Mouse (Mus musculus) skeletal muscle tissue, adult 2 months (tissue): ENCODE results near the gene Wdr74.
"Not testable (repeated sequence)": the region's sequence is repeated elsewhere in the genome, so short reads cannot be mapped to it uniquely, and the experiment has no call there.

ENCODE experiments used
- DNase-seq: peaks from one replicate; pipeline ENCODE4 v3.0.0-alpha.2; 2012; ENCODE audit warnings: low read depth, low spot score

Gene Wdr74

DNA sequence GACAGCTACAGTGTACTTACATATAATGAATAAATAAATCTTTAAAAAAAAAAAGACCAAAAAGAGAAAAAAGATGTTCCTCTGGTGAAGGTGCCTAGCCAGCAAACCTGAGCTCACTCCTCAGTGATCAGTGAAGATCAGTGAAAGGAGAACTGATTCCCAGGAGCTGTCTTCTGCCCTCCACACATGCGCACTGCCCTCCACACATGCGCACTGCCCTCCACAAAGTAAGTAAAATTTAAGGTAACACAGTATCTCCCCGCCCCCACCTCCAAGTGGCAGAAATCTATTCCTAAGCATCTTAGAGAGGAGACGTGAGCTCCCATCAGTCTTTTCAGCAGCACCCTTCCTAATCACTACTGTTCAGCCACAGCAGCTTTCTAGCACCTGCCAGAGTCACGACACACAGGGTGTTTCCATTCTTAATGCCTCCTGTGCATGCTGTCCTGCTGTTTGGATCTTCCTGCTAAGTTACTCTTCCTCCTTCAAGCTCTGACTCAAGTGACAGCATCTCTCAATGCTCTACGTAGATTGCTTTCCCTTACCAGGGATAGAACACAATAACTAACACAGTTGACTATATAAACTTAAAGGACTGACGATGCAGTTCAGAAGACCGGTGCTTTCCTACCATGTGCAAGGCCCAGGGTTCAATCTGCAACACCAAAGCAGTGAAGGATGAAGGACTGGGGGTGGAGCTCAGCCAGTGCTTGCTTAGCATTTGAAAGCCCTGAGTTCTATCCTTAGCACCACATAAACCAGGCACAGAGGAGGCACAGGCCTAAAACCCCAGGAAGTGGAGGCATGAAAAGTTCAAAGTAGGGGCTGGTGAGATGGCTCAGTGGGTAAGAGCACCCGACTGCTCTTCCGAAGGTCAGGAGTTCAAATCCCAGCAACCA is 19.5 kb upstream of the Wdr74 start:
- no peak for DNase-seq

DNA sequence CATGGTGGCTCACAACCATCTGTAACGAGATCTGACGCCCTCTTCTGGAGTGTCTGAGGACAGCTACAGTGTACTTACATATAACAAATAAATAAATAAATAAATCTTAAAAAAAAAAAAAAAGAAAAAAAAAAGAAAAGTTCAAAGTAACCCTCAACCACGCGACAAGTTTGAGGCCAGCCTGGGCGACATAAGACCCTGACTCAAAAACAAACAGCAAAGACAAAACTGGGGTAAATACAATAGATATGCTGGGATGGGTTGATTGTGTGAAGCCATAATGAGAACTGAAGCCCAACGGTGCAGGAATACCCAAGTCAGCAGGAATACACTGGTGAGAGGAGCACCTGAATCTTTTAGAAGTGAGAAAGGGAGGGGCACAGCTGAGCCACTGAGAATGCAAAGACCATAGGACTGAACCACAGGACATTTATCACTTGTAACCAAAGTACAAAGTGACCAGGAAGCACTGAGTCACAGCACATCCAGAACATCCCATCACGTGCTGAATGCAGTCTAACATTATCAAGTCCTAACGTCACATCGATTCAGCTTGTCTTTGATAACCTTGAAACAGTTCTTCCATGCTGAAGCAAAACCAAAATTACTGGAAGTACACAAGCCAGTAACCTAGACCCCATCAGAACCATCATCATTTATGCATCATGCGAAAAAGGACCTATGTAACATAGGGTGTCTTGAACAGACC is 18.7 kb upstream of the Wdr74 start:
- no peak for DNase-seq

DNA sequence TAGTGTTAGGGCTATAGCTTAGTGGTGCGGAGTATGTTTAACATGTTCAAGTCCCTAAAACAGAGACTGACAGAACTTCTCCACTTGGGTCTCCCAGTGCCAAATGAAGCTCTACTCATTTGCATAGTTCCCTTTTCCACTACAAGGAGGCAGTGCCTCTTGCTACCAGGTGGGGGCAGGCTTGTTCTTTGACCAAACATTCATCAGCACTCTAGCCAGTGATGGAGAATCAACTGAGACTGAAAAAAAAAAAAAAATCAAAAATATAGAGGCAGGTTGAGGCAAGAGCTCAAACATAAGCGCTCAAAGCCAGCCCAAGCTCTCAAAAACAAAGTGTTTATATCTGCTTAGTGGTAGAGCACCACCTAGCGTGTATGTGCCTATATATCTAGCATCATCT is 17.3 kb upstream of the Wdr74 start:
- DNase-seq = peak; percentile 43

DNA sequence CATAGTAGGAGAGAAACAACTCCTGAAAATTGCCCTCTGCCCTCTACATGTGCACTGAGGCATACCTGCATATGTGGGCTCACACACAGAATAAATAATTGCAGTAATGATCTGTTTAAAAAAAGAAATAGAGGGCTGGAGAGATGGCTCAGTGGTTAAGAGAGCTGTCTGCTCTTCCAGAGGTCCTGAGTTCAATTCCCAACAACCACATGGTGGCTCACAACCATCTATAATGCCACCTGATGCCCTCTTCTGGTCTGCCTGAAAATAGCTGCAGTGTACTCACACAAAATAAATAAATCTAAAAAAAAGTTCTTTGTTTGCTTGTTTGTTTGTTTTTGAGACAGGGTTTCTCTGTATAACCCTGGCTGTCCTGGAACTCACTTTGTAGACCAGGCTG is 16.6 kb upstream of the Wdr74 start:
- DNase-seq = not testable (repeated sequence)

DNA sequence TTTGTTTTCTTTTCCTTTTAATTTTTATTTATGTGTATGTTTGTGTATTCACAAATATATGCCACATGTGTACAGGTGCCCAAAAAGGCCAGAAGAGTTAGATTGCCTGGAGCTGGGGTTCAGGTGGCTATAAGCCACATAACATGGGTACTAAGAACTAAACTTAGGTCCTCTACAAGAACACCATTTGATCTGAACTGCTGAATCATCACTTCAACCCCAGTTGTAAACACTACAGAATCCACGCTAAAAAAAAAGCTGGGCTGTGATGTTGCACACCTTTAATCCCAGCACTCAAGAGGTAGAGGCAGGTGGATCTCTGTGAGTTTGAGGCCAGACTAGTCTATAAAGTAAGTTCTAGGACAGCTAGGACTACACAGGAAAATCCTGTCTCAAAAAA is 14.2 kb upstream of the Wdr74 start:
- no peak for DNase-seq

DNA sequence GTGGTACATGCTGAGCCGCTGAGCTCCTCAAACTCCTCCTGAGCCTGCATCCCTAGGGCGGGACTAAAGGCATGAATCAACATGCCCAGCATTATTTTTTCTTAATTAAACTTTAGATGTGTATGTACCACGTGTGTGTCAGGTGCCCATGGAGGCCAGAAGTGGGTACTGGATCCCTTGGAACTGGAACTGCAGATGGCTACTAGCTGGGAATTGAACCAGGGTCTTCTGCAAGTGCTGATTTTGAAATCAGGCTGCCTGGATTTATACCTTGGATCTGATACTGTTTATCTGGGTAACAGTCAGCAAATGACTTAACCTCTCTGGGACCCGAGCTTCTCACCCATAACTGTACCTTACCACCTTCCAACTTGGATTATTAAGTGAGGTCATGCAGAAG is 13.6 kb upstream of the Wdr74 start:
- DNase-seq = no peak

DNA sequence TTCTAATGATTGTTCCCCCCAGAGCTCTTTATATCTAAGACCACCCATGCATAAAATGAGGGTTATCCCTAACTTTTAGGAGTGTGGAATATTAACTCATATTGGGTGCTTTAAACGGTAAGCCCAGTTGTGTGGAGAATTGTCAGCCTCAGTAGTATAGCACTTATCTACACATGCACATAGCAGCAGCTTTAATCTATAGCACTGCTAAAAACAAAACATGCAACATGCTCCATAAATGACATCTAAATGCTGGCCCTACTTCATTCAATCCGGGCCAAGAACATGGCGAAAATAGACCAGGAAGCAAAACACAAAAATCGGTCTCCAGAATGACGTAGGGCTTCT is 13.1 kb upstream of the Wdr74 start:
- no peak for DNase-seq

DNA sequence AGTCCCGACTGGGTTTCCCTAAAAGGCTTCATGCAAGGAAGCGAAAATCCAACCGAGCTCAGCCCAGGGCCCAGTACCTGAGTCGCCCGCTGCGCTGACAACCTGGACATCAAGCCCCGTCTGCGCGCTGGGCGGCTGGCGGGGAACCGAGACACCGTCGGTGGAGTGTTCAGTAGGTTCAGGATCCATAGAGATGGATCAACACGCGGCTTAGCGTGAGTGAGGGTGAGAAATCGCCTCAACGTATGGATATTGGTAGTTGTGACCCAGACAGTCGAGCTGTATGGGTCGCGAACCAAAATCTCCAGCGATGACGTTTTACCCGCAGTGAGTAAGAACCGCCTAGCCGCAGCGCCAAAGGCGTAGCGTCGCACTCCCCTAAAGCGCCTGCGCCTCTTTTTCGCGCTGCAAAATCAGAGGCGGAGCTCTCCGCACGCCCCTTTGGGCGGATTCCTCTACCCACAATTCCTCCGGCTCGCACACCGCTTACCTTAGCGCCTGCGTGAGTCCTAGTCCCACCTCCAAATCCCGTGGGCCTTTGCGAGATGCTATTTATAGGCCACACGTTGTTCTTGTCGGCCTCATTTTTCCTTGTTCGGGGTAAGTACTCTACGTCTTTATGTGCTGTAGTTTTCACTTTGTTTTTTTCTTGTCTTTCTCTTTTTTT is 12.6 kb upstream of the Wdr74 start, which contains the start of gene Slc3a2:
Gene Slc3a2 (minus strand): TSS at position 463 of the 667 bp plus-strand sequence.
- DNase-seq = peak; percentile 98

DNA sequence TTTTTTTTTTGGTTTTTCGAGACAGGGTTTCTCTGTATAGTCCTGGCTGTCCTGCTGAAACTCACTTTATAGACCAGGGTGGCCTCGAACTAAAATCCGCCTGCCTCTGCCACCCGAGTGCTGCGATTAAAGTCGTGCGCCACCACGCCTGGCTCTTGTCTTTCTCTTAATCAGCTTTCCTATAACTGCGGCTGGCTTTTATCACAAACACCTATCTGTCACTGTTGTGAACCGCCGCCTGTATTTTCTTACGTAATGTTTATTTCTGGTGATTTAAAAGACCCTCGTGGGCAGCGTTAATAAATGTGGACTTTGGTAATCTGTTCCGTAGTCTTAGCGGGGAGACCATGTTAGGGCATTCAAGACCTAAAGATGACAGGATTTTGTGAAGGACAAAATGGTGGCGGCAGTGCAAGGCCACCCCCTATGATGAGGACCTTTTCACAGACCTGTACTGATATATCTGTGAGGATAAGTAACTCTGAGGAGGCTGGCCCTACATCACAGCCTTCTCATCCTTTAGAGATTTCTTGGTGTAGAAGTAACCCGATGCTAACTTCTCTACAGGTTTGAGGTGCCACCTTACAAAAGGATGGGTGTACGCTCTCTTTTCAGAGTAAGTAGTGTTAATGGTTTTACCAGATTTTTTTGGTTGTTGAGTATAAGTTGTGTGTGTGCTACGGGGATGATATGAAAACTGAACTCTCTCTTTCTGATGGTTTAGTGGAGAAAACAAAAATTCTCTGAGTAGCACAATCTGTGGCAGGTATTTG is 11.9 kb upstream of the Wdr74 start:
- no peak for DNase-seq

DNA sequence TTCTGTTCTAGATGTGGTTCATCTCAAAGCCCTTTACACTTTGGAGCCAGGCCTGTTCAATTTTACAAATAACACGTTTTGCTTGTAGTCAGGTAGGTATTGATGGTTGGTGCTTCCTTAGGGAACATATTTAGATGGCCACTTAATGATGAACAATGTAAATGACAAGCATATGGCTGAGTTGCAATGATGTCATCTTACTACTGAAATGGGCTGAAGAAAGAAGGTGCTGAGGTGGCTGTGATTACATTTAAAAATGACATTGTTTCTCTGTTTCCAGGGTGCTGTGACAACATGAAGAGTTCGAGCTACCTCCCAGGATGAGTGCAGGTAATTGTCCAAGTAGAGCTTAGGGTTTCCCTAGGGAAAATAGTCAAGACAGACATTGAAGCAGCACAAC is 11.2 kb upstream of the Wdr74 start:
- DNase-seq = no peak

DNA sequence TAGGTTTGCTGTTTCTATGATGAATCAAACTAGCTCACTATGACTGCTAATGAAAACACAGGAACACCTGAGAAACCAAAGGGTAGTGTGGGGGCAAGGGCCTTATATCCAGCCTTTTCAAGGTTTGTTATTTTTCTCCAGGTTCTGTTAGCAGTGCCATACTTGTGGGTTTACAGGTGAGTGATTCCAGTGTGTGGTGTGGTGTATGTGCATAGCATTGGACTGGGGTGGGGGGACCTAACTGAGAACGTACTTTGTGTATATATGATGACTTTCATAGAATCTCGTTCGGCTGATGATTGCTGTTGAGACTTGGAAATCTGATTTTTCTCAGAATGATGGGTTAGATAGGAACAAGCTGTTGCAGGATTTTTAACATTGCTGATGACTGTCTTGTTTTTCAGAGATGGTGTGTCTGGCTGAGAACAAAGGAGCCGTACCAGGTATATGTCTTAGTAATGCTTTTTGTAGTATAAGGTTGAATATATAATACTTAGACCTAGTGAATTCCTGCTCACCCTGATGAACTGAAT is 10.5 kb upstream of the Wdr74 start:
- no peak for DNase-seq

DNA sequence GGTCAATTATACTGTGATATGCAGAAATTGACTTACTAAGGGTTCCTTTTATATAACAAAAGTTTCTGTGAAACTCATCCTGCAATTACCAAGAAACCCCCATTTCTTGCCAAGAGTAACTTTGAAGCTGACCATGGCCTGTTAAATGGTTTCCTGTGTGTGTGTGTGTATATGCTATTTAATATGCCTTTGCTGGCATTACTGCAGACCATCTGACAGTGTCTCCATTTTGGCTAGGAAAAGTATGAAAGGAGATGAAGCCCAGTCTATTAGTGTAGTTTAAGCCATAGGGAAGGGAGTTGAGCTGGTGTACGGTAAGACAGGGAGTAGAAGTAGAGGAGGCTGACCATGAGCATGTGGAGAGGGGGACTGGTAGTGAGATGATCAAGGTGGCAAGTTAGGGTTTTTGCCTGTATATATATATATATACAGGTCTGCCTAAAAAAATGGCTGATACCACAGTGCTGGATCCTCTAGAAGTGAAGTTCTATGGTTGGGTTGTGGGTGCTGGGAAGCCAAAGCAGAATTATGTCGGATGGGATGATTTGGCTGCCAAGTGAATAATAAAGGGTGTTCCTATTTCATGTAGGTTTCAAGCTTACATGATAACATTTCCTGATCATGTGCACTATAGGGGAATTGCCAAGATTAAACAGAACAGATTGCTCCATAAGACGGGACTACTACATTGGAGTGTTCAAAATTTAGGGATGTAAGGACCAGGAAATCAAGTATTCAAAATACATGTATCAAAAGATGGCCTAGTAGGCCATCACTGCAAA is 8.8 kb upstream of the Wdr74 start:
- no peak for DNase-seq

DNA sequence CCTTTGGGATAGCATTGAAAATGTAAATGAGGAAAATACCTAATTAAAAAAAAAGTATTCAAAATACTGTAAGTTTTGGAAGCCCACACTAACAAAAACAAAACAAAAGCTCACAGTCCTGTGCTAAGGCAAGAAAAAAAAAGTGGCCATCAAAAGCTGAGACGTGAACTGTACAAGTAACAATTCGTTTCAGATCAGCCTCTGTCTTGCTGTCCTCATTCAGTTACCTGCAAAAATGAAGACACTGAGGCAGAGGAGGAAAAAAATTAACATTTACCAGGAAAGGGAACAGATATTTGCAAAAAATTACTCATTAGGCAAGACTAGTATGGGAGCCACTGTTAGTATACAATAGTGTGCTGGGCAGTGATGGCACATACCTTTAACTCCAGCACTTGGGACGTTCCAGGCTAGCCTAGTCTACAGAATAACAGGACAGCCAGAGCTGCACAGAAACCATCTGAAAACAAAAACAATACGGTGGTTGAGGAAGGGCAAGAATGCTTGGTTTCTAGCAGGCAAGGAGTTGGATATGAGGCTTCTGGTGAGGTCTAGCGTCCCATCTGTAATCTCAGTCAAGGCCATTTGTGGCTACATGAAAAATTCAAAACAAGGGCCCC is 8.0 kb upstream of the Wdr74 start:
- DNase-seq = no peak

DNA sequence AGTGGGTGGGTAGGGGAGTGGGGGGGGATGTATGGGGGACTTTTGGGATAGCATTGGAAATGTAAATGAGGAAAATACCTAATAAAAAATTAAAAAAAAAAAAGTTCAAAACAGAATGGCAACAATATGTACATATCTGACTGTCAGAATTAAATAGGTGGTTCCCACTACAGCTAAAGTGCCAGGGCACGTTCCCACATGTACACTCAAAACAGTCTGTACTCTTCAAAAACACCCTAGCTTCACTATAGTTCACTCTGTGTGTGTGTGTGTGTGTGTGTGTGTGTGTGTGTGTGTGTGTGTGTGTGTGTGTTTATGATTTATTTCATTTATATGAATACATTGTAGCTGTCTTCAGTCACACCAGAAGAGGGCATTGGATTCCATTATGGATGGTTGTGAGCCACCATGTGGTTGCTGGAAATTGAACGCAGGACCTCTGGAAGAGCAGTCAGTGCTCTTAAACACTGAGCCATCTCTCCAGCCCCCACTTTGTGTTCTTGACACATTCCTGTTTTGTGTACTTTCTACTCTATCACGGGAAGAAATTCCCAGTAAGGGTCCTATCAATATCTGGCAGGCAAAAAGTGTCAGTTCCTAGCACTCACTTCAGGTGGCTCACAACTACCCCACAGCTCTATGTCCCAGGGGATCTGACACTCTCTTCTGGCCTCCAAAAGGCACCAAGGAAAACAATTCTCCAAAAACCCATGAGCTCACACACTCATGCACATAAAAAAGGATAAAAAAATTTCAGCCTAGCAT is 7.1 kb upstream of the Wdr74 start:
- DNase-seq = not testable (repeated sequence)

DNA sequence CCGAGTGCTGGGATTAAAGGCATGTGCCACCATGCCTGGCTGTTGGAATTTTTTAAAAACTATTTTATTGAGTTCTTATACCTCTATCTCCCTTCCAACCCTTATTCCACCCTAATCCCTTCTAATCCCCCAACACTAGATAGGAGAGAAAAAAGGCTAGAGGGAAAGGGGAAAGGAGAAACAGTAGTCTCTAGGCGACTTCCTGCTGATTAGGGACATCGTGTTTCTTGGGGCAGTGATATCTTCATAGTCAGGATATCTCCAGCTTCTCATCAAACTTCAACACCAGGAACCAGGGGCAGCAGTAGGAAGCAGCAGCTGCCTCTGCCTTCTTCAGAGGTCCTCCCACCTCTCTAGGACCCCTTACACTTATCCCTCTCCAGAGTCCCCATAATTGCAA is 1.3 kb upstream of the Wdr74 start:
- DNase-seq = no peak

DNA sequence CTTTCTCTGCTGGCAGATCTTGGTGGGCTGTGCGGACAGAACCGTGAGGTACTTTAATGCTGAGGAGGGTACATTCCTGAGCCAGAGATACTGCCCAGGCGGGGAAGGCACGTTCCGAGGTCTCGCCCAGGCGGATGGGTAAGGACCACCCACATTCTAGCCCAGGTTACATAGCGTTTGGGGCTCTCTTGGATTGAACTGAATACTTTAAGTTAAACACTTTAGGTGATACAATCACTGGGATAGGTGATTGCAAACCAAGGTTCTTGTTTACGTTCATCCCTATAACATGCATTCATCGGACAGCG is 487 bp downstream of the Wdr74 start:
- DNase-seq = no peak

DNA sequence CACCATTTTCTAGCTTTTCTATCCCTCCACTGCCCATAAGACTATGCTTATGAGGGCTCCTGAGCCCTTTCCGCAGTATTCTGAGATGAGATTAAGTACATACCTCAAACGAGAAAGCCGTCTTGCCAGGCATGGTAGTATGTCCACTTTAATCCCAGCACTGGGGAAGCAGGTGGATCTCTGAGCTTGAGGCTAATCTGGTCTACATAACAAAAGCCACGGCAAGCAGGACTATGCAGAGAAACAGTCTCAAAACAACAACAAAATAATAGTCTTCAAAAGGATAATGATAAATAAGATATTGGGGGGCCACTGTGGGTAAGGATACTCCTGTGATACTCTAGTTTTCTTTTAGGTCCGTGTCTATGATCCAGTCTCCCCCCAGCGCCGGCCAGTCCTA is 3.3 kb downstream of the Wdr74 start:
- no peak for DNase-seq

DNA sequence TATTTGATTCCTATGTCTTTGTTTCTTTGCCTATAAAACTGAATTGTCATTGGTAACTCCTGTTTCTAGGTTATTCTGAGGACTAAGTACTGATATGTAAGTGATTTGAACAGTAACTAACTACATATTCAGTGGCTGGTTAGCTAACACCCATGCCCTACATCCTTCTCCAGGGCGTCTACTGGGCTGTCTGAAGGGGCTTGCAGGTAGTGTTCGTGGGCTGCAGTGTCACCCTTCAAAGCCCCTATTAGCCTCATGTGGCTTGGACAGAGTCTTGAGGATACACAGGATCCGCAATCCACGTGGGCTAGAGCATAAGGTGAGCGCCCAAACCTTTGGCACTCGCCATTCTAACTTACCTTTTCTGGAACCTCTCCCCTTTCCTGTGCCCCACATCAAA is 4.0 kb downstream of the Wdr74 start:
- DNase-seq = no peak

DNA sequence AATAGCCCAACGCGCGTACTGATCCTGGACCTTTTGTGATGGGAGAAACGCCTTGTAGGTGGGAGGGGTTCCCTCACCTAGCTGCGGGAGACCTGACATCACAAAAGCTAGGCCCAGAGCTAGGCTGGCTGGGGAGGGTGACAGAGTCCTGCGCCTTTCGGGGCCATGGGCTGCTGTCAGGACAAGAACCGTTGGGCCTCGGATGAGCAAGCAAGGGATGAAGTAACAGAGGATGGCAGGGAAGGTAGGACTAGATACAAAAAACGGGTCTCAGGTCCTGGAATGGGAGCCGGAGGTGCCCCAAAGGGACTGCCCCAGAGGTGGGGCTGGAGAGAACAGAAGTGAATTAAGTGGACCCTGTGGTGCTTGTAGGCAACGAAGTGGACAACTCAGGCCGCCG is 5.0 kb downstream of the Wdr74 start, which contains the start of gene 1700092M07Rik:
Gene 1700092M07Rik (plus strand): TSS at position 116 of the 400 bp plus-strand sequence.
- no peak for DNase-seq
